Mouse (Mus musculus): ENCODE results near the gene Sf3b5.

Gene Sf3b5

GRCm38 (mm10) chr10:13005043-13005442, at the start of gene Sf3b5:
TSS of gene Sf3b5 (plus strand) at chr10:13005343.
- no peak for DNase-seq

- DNase-seq = peak in 1 of 2 experiments; percentile 16
Measured at GRCm38 (mm10) chr10:12955831-12956230, 49.3 kb upstream of the Sf3b5 start.

GRCm38 (mm10) chr10:12957271-12957670, 47.9 kb upstream of the Sf3b5 start:
- DNase-seq = peak in 1 of 2 experiments; percentile 10

GRCm38 (mm10) chr10:12961546-12961945, 43.6 kb upstream of the Sf3b5 start:
- no peak for DNase-seq

- no peak for DNase-seq
Measured at GRCm38 (mm10) chr10:12962238-12962637, 42.9 kb upstream of the Sf3b5 start.

GRCm38 (mm10) chr10:12963362-12964147, 41.6 kb upstream of the Sf3b5 start:
- DNase-seq = peak in 1 of 2 experiments; percentile 15

- DNase-seq = peak; percentile 75 to 80
Measured at GRCm38 (mm10) chr10:12964151-12965075, 40.7 kb upstream of the Sf3b5 start, which contains the start of gene Stx11. TSS of gene Stx11 (minus strand) at chr10:12964298.

GRCm38 (mm10) chr10:12965669-12966180, 39.4 kb upstream of the Sf3b5 start:
- DNase-seq = no peak

- DNase-seq = no peak
Measured at GRCm38 (mm10) chr10:12974572-12974971, 30.6 kb upstream of the Sf3b5 start.

- DNase-seq = no peak
Measured at GRCm38 (mm10) chr10:12975461-12975860, 29.7 kb upstream of the Sf3b5 start.

GRCm38 (mm10) chr10:12975957-12976356, 29.2 kb upstream of the Sf3b5 start:
- no peak for DNase-seq

- no peak for DNase-seq
Measured at GRCm38 (mm10) chr10:12976552-12976951, 28.6 kb upstream of the Sf3b5 start.

GRCm38 (mm10) chr10:12977787-12978212, 27.3 kb upstream of the Sf3b5 start:
- DNase-seq = peak in 1 of 2 experiments; percentile 37

GRCm38 (mm10) chr10:12981071-12981470, 24.1 kb upstream of the Sf3b5 start:
- no peak for DNase-seq

GRCm38 (mm10) chr10:12983516-12983915, 21.6 kb upstream of the Sf3b5 start:
- DNase-seq = no peak

- no peak for DNase-seq
Measured at GRCm38 (mm10) chr10:12985028-12985427, 20.1 kb upstream of the Sf3b5 start.

GRCm38 (mm10) chr10:12986485-12986884, 18.7 kb upstream of the Sf3b5 start:
- no peak for DNase-seq

- no peak for DNase-seq
Measured at GRCm38 (mm10) chr10:12986943-12987342, 18.2 kb upstream of the Sf3b5 start.

GRCm38 (mm10) chr10:12991953-12992352, 13.2 kb upstream of the Sf3b5 start:
- no peak for DNase-seq

GRCm38 (mm10) chr10:12993411-12994039, 11.6 kb upstream of the Sf3b5 start:
- no peak for DNase-seq

- peak; percentile 78 to 89 for DNase-seq
Measured at GRCm38 (mm10) chr10:12996736-12997477, 8.2 kb upstream of the Sf3b5 start.

All from lung, postnatal 4 days (tissue).